23 mouse cellular contexts compared by ENCODE assay signal in the genomic region with DNA sequence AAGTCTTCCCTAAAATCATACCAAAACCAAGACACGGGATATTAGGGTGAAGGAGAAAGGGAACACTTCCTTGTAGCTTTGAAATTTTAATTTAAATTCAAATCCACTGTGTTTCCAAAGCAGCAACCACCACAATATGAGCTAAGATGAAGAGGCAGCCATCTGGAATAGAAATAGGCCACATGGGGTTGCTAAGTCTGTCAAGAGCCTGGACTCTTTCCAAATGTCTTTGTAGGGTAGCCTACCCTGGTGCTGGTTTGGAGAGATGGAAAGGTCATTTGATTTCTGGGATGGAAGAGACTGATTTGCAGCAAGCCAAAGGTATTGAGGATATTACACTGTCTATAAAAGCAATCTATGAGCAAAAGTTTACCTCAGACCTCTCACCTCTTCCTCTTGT.
A peak's percentile ranks its signal among the peaks of the same experiment; 100 is the strongest.
DNase-seq lines count a peak whose midpoint lies in the region; ATAC-seq and TF ChIP-seq lines count a peak whose summit lies in the region.
"Had no signal": no experiment of that assay in that cellular context is flagged by ENCODE, and none has a peak within 500 bp of the region (broad histone marks: within the 10 kb centered on the region; RNA-seq: fewer than 3 reads in every experiment).

No protein-coding gene starts in this region.

- H3K27me3 ChIP-seq in midbrain, embryonic 14.5 days (ENCODE audit: control insufficient read depth, insufficient read depth, low read length) = no peaks in the 10 kb centered on the region
- H3K27me3 ChIP-seq in midbrain, embryonic 16.5 days (ENCODE audit: control insufficient read depth, insufficient read depth, low read depth, low read length) = no peaks in the 10 kb centered on the region
- H3K27me3 ChIP-seq: forebrain, embryonic 13.5 days; heart, embryonic 13.5 days; hindbrain, embryonic 15.5 days; intestine, embryonic 15.5 days had no signal

- ATAC-seq in cerebellum, adult (ENCODE audit: insufficient number of reproducible peaks, low FRiP score, low TSS enrichment) = no peak
- no peak for ATAC-seq in midbrain, embryonic 14.5 days (ENCODE audit: low FRiP score, low TSS enrichment)
- ATAC-seq in midbrain, embryonic 16.5 days = no peak
- ATAC-seq: CD4-positive, CD25-positive, alpha-beta regulatory T cell, adult 4 months; forebrain, embryonic 13.5 days; forebrain, embryonic 16.5 days; intestine, embryonic 15.5 days had no signal

- peak; percentile 8 to 37 for DNase-seq in cerebellum, postnatal 14 days
- DNase-seq in midbrain, embryonic 14.5 days = peak; percentile 15
- DNase-seq in brain, embryonic 14.5 days (ENCODE audit: low read depth) = peak; percentile 30
- no peak for DNase-seq in lung, postnatal 14 days
- DNase-seq: adrenal gland, adult 2 months; adrenal gland, postnatal 14 days; cerebellum, adult 11 months; cerebellum, adult 8-10 months; gastrocnemius, postnatal 10 days; gastrocnemius, postnatal 36 days; heart, adult 2 months; heart, postnatal 14 days; heart, postnatal 4 days had no signal

- H3K36me3 ChIP-seq in midbrain, embryonic 14.5 days (ENCODE audit: control insufficient read depth, insufficient read depth, low read length) = no peaks in the 10 kb centered on the region
- H3K36me3 ChIP-seq in midbrain, embryonic 16.5 days (ENCODE audit: control insufficient read depth, insufficient read depth, low read length) = peaks cover 2% of the 10 kb centered on the region; the same call in 1 of the 2 replicates
- H3K36me3 ChIP-seq: forebrain, embryonic 10.5 days; heart, embryonic 10.5 days; heart, embryonic 13.5 days; hindbrain, embryonic 15.5 days; intestine, embryonic 15.5 days had no signal

- TF ChIP-seq CTCF in brain, embryonic 14.5 days (IDR thresholded peaks at IDR 0.05; ENCODE audit: borderline replicate concordance, extremely low read depth, insufficient read depth, insufficient read length) = no peak

- no peak overlapping the region for H3K4me2 ChIP-seq in midbrain, embryonic 14.5 days (ENCODE audit: low read length)
- H3K4me2 ChIP-seq in midbrain, embryonic 16.5 days (ENCODE audit: low read length) = no peak overlapping the region
- H3K4me2 ChIP-seq: forebrain, embryonic 13.5 days; heart, embryonic 13.5 days; hindbrain, embryonic 15.5 days; intestine, embryonic 15.5 days had no signal

- H3K4me3 ChIP-seq in midbrain, embryonic 14.5 days (replicated peaks; ENCODE audit: low read depth, low read length) = no peak overlapping the region
- H3K4me3 ChIP-seq in midbrain, embryonic 16.5 days (ENCODE audit: low read depth, low read length) = no peak overlapping the region
- H3K4me3 ChIP-seq: forebrain, embryonic 10.5 days; forebrain, embryonic 13.5 days; heart, adult 2 months; heart, embryonic 10.5 days; heart, embryonic 13.5 days; hindbrain, embryonic 15.5 days; intestine, embryonic 15.5 days had no signal

- H3K9ac ChIP-seq in midbrain, embryonic 14.5 days (replicated peaks; ENCODE audit: low read length) = no peak overlapping the region
- no peak overlapping the region for H3K9ac ChIP-seq in midbrain, embryonic 16.5 days (ENCODE audit: low read depth, low read length)
- H3K9ac ChIP-seq: forebrain, embryonic 13.5 days; heart, embryonic 13.5 days; hindbrain, embryonic 15.5 days; intestine, embryonic 15.5 days had no signal

- H3K27ac ChIP-seq in midbrain, embryonic 14.5 days (replicated peaks; ENCODE audit: low read depth, low read length) = no peak overlapping the region
- H3K27ac ChIP-seq in midbrain, embryonic 16.5 days (ENCODE audit: low read length) = no peak overlapping the region
- H3K27ac ChIP-seq: forebrain, embryonic 10.5 days; forebrain, embryonic 13.5 days; heart, adult 2 months; heart, embryonic 10.5 days; heart, embryonic 13.5 days; hindbrain, embryonic 15.5 days; intestine, embryonic 15.5 days had no signal

- no peaks in the 10 kb centered on the region for H3K9me3 ChIP-seq in midbrain, embryonic 14.5 days (ENCODE audit: control insufficient read depth, low read length)
- no peaks in the 10 kb centered on the region for H3K9me3 ChIP-seq in midbrain, embryonic 16.5 days (replicated peaks; ENCODE audit: control insufficient read depth, low read length, poor library complexity, severe bottlenecking)
- H3K9me3 ChIP-seq: forebrain, embryonic 13.5 days; heart, embryonic 10.5 days; heart, embryonic 13.5 days; hindbrain, embryonic 15.5 days; intestine, embryonic 15.5 days had no signal

- H3K4me1 ChIP-seq in midbrain, embryonic 14.5 days (ENCODE audit: control insufficient read depth, insufficient read depth, low read length) = 0 out of 2 replicates have a peak, but pooled peaks cover 3% of the 10 kb centered on the region
- peaks cover 9% of the 10 kb centered on the region for H3K4me1 ChIP-seq in midbrain, embryonic 16.5 days (ENCODE audit: control insufficient read depth, insufficient read depth, low read length)
- H3K4me1 ChIP-seq: heart, embryonic 10.5 days; heart, embryonic 13.5 days; intestine, embryonic 15.5 days had no signal

- no peak for TF ChIP-seq POLR2A in brain, embryonic 14.5 days (IDR thresholded peaks at IDR 0.05; ENCODE audit: borderline replicate concordance, extremely low read depth, insufficient read depth, insufficient read length, poor library complexity, severe bottlenecking)

- 62% methylated on average over 1 of the region's 1 CpGs for WGBS in midbrain, embryonic 14.5 days
- WGBS in midbrain, embryonic 16.5 days = 70% methylated on average over 1 of the region's 1 CpGs
